Mouse (Mus musculus): ENCODE data around the gene Cspg5.

Cspg5 gene

DNA sequence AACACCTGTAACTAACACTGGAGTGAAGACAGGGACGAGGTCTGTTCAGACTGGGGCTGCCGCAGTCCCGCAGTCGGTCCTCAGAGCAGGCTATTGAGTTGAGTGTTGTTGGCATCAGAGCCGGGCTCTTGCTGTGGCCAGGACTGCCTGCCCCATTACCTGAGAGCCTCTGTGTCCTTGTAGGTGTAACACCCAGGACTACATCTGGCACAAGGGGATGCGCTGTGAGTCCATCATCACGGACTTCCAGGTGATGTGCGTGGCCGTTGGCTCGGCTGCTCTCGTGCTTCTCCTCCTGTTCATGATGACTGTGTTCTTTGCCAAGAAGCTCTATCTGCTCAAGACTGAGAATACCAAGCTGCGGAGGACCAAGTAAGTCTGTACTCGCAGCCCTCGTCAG is 7.2 kb downstream of the Cspg5 start:
- no peak for DNase-seq (ENCODE audit: inconsistent ontology term)

GRCm38 (mm10) chr9:110255407-110256019 is 11.9 kb downstream of the Cspg5 start:
- peak; percentile 92 for DNase-seq (ENCODE audit: inconsistent ontology term)

- no peak for DNase-seq (ENCODE audit: inconsistent ontology term)
Observed at GRCm38 (mm10) chr9:110258646-110259045, 15.1 kb downstream of the Cspg5 start.

GRCm38 (mm10) chr9:110259118-110259517 is 15.5 kb downstream of the Cspg5 start:
- DNase-seq (ENCODE audit: inconsistent ontology term) = no peak

- no peak for DNase-seq (ENCODE audit: inconsistent ontology term)
Observed at GRCm38 (mm10) chr9:110263181-110263580, 19.6 kb downstream of the Cspg5 start.

GRCm38 (mm10) chr9:110264991-110265390 is 21.4 kb downstream of the Cspg5 start:
- DNase-seq (ENCODE audit: inconsistent ontology term) = no peak

- no peak for DNase-seq (ENCODE audit: inconsistent ontology term)
Observed at GRCm38 (mm10) chr9:110268416-110268815, 24.8 kb downstream of the Cspg5 start.

- DNase-seq (ENCODE audit: inconsistent ontology term) = no peak
Observed at GRCm38 (mm10) chr9:110272330-110272729, 28.7 kb downstream of the Cspg5 start.

DNA sequence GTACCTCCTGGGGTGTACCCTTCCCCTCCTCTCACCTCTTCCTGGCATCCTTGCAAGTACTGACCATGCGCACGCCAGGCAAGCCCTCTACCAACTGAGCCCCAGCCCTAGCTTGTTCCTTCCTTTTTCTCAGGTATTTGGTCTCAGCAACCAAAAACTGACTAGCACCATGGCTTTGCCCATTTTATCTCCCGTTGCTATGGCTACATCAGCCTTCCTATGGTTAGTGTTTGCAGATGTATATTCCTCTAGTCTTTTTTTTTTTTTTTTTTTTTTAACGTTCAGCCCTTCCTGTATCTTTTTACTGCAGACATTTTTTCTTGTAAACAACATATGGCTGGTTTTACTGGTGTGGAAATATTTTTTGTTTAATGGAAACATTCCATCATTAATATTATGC is 29.9 kb downstream of the Cspg5 start:
- DNase-seq (ENCODE audit: inconsistent ontology term) = no peak

DNA sequence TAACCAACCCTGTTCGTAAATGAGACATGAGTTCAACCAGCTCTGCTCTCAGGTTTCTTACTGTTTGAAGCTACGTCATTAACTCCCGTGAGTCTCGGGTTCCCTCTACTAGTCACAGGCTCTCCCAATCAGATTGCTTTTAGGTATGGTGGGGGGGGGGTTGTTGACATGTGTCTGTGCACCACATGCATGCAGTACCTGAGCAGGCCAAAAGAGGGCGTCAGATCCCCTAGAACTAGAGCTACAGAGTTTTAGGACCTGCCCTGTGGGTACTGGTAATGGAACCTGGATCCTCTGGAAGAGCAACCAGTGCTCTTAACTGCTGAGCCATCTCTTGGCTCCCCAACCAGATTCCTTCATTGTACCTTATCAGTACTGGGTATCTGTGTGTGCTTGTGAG is 32.3 kb downstream of the Cspg5 start:
- DNase-seq (ENCODE audit: inconsistent ontology term) = no peak

GRCm38 (mm10) chr9:110277431-110277881 is 33.9 kb downstream of the Cspg5 start:
- peak; percentile 80 for DNase-seq (ENCODE audit: inconsistent ontology term)

- no peak for DNase-seq (ENCODE audit: inconsistent ontology term)
Observed at GRCm38 (mm10) chr9:110284075-110284697, 40.6 kb downstream of the Cspg5 start.

- DNase-seq (ENCODE audit: inconsistent ontology term) = peak; percentile 62
Observed at GRCm38 (mm10) chr9:110287321-110287924, 43.8 kb downstream of the Cspg5 start.

GRCm38 (mm10) chr9:110293254-110293718 is 49.7 kb downstream of the Cspg5 start:
- peak; percentile 1 for DNase-seq (ENCODE audit: inconsistent ontology term)

- DNase-seq (ENCODE audit: inconsistent ontology term) = no peak
Observed at GRCm38 (mm10) chr9:110293873-110294415, 50.4 kb downstream of the Cspg5 start.

DNA sequence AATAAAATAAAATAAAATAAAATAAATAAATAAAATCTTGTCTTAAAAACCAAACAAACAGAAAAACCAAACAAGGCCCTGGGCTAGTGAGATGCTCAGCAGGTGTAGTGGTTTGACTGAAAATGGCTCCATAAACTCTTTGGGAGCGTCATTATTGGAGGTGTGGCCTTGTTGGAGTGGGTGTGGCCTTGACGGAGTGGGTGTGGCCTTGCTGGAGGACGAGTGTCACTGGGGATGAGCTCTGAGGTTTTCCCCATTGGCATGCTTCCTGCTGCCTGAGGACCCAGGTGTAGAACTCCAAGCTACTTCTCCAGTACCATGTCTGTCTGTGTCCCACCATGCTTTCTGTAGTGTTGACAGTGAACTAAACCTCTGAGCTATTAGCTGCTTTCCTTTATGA is 51.2 kb downstream of the Cspg5 start:
- no peak for DNase-seq (ENCODE audit: inconsistent ontology term)

GRCm38 (mm10) chr9:110296867-110297627 is 53.5 kb downstream of the Cspg5 start:
- DNase-seq (ENCODE audit: inconsistent ontology term) = peak; percentile 62

- no peak for DNase-seq (ENCODE audit: inconsistent ontology term)
Observed at GRCm38 (mm10) chr9:110304516-110304915, 60.9 kb downstream of the Cspg5 start.

- DNase-seq (ENCODE audit: inconsistent ontology term) = peak; percentile 93
Observed at GRCm38 (mm10) chr9:110304969-110305651, 61.5 kb downstream of the Cspg5 start, which contains the start of gene Elp6. Elp6 (plus strand) TSS chr9:110305173.

DNA sequence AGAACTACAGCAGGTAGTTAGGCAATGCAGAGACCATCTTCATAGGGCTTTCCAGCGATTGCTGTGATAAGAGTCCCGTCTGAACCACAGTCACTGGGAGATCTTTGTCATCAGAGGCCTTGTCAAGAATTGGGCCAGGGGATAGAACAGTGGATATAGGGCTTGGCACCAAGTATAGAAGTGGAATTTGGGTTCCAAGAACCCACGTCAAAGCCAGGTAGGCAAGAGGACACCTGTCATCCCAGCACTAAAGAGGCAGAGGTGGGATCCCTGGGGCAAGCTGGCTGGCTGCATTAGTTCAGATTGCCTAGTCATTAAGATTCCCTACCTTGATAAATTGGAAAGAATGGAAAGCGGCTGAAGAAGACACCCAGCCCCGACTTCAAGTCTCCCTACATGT is 62.8 kb downstream of the Cspg5 start:
- DNase-seq (ENCODE audit: inconsistent ontology term) = no peak
